Mouse (Mus musculus): ENCODE measurements around the gene Gipc1.

The Gipc1 gene

GRCm38 (mm10) chr8:83684517-83684916, 32.0 kb downstream of the Gipc1 start:
- DNase-seq, result no peak

- DNase-seq, result no peak
Observed at GRCm38 (mm10) chr8:83689264-83689663, 36.8 kb downstream of the Gipc1 start.

- DNase-seq, result peak; percentile 23
Observed at GRCm38 (mm10) chr8:83693609-83694236, 41.2 kb downstream of the Gipc1 start.

- DNase-seq, result no peak
Observed at GRCm38 (mm10) chr8:83694369-83695160, 42.1 kb downstream of the Gipc1 start.

- peak; percentile 33 for DNase-seq
Observed at GRCm38 (mm10) chr8:83695351-83696106, 43.1 kb downstream of the Gipc1 start.

- peak; percentile 67 for DNase-seq
Observed at GRCm38 (mm10) chr8:83697374-83698220, 45.1 kb downstream of the Gipc1 start.

- DNase-seq, result peak; percentile 61
Observed at GRCm38 (mm10) chr8:83698291-83698660, 45.8 kb downstream of the Gipc1 start.

- DNase-seq, result peak; percentile 81
Observed at GRCm38 (mm10) chr8:83698661-83699453, 46.4 kb downstream of the Gipc1 start, which contains the start of gene Pkn1. Gene Pkn1, minus strand, starts transcription at chr8:83699179.

- DNase-seq, result no peak
Observed at GRCm38 (mm10) chr8:83699566-83699965, 47.1 kb downstream of the Gipc1 start.

GRCm38 (mm10) chr8:83700423-83701085, 48.1 kb downstream of the Gipc1 start:
- DNase-seq, result no peak

- DNase-seq, result no peak
Observed at GRCm38 (mm10) chr8:83703426-83703825, 50.9 kb downstream of the Gipc1 start.

- no peak for DNase-seq
Observed at GRCm38 (mm10) chr8:83706411-83706810, 53.9 kb downstream of the Gipc1 start.

GRCm38 (mm10) chr8:83707554-83707953, 55.1 kb downstream of the Gipc1 start:
- DNase-seq, result no peak
